Mouse (Mus musculus) layer of hippocampus, adult 18-20 months (tissue): ENCODE data around the gene Tecta. TPM values are rescaled to one million over a fixed set of nuclear protein-coding genes. Genes with fewer than 3 reads are reported as not detected.

Experiments
- DNase-seq, 2 experiments: peaks; one replicate each; pipeline ENCODE4 v3.0.0; 2022; ENCODE audit warnings: low spot score in 2 of 2
- long read RNA-seq: library from polyadenylated mRNA; stranded (forward); transcript quantifications from one replicate; pipeline ENCODE4 v2.0.0, GENCODE M21; 2021
- total RNA-seq, 2 experiments: library from RNA; stranded (reverse); gene quantifications; 2 replicates each; pipeline ENCODE4 v1.2.3; 2021

The Tecta gene
- under 1 TPM; 0.28 to 0.42 TPM for total RNA-seq
- long read RNA-seq, result 0 reads

GRCm38 (mm10) chr9:42399829-42400228 lies at the start of gene Tecta:
Gene Tecta, minus strand, starts transcription at chr9:42399929.
- no peak for DNase-seq

GRCm38 (mm10) chr9:42449043-42449442 lies 49.3 kb upstream of the Tecta start:
- no peak for DNase-seq

- no peak for DNase-seq
Measured at GRCm38 (mm10) chr9:42442100-42442499, 42.4 kb upstream of the Tecta start.

GRCm38 (mm10) chr9:42441234-42441633 lies 41.5 kb upstream of the Tecta start:
- DNase-seq, result no peak

GRCm38 (mm10) chr9:42439446-42439845 lies 39.7 kb upstream of the Tecta start:
- peak in 1 of 2 experiments; percentile 45 for DNase-seq

- no peak for DNase-seq
Measured at GRCm38 (mm10) chr9:42432155-42432554, 32.4 kb upstream of the Tecta start.

- DNase-seq, result no peak
Measured at GRCm38 (mm10) chr9:42431606-42432005, 31.9 kb upstream of the Tecta start.

- peak in 1 of 2 experiments; percentile 49 for DNase-seq
Measured at GRCm38 (mm10) chr9:42428060-42428924, 28.6 kb upstream of the Tecta start.

- DNase-seq, result no peak
Measured at GRCm38 (mm10) chr9:42426661-42427358, 27.1 kb upstream of the Tecta start.

GRCm38 (mm10) chr9:42423649-42424048 lies 23.9 kb upstream of the Tecta start:
- no peak for DNase-seq

GRCm38 (mm10) chr9:42419687-42420086 lies 20.0 kb upstream of the Tecta start:
- DNase-seq, result no peak

GRCm38 (mm10) chr9:42418786-42419185 lies 19.1 kb upstream of the Tecta start:
- no peak for DNase-seq

- DNase-seq, result no peak
Measured at GRCm38 (mm10) chr9:42417352-42417952, 17.7 kb upstream of the Tecta start.

GRCm38 (mm10) chr9:42415184-42415583 lies 15.5 kb upstream of the Tecta start:
- DNase-seq, result no peak

GRCm38 (mm10) chr9:42413345-42413744 lies 13.6 kb upstream of the Tecta start:
- peak in 1 of 2 experiments; percentile 46 for DNase-seq

- DNase-seq, result no peak
Measured at GRCm38 (mm10) chr9:42411296-42411695, 11.6 kb upstream of the Tecta start.

- peak in 1 of 2 experiments; percentile 36 for DNase-seq
Measured at GRCm38 (mm10) chr9:42405736-42406135, 6.0 kb upstream of the Tecta start.

- no peak for DNase-seq
Measured at GRCm38 (mm10) chr9:42401486-42401885, 1.8 kb upstream of the Tecta start.

- no peak for DNase-seq
Measured at GRCm38 (mm10) chr9:42396141-42396540, 3.6 kb downstream of the Tecta start.

GRCm38 (mm10) chr9:42394903-42395302 lies 4.8 kb downstream of the Tecta start:
- peak; percentile 17 to 52 for DNase-seq

GRCm38 (mm10) chr9:42394321-42394720 lies 5.4 kb downstream of the Tecta start:
- DNase-seq, result peak; percentile 45 to 67

GRCm38 (mm10) chr9:42392927-42393326 lies 6.8 kb downstream of the Tecta start:
- DNase-seq, result no peak
